8 mouse cellular contexts compared by ENCODE assay signal in the genomic region with DNA sequence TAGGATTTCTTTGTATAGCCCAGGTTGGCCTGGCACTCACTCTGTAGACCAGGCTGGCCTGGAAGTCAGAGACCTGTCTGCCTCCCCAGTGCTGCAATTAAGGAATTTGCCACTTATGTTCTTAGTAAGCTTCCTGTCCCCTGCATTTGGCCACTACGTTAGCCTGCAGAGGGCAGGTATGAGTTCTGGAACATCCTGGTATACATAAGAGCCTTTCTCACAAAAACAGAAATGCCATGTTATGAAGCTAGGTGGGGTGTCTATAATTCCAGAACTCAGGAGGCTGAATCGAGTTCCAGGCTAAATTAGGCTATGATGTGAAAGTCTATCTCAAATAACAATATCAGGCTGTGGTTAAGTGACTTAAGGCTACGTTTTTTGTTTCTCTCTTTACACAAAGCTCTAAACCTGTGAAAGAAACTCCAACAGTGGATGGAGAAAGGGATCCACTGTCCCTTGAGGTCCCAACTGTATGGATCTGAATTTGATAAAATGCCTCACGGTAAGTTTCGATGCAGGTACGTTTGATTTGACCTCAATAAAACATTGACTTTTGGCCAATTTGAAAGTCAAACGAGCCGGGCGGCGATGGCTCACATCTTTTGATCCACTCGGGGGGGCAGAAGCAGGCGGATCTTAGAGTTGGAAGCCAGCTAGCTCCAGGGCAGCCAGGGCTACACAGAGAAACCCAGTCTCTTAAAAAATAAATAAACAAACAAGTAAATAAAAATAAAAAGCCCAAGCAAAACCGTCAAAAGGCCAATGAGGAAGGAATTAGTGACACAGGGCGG. TPM values are rescaled to one million over a fixed set of nuclear protein-coding genes. Genes with fewer than 3 reads are reported as not detected.
A peak's percentile ranks its signal among the peaks of the same experiment; 100 is the strongest.
DNase-seq lines count a peak whose midpoint lies in the region; ATAC-seq and TF ChIP-seq lines count a peak whose summit lies in the region.

No protein-coding gene starts in this region.

- TF ChIP-seq CTCF in lung, postnatal 0 days (IDR thresholded peaks at IDR 0.05) = peak; percentile 61

- H3K9me3 ChIP-seq in heart, embryonic 13.5 days = no peaks in the 10 kb centered on the region
- H3K9me3 ChIP-seq in embryonic facial prominence, embryonic 12.5 days = no peaks in the 10 kb centered on the region
- no peaks in the 10 kb centered on the region for H3K9me3 ChIP-seq in intestine, embryonic 14.5 days (ENCODE audit: control insufficient read depth, low read length)
- no peaks in the 10 kb centered on the region for H3K9me3 ChIP-seq in lung, postnatal 0 days (ENCODE audit: low read length)

- H3K4me3 ChIP-seq in heart, embryonic 13.5 days = peak overlapping the region; percentile 92
- peak overlapping the region; percentile 76 for H3K4me3 ChIP-seq in embryonic facial prominence, embryonic 12.5 days
- peak overlapping the region; percentile 84 for H3K4me3 ChIP-seq in intestine, embryonic 14.5 days (ENCODE audit: low read depth, low read length)
- peak overlapping the region; percentile 77 for H3K4me3 ChIP-seq in lung, postnatal 0 days (ENCODE audit: low read depth, low read length)

- no peak for DNase-seq in heart, adult 11 months
- DNase-seq in ES-CJ7 (ENCODE audit: low read depth, low spot score) = peak; percentile 15
- DNase-seq in intestine, embryonic 14.5 days (ENCODE audit: low spot score) = no peak
- peak; percentile 65 for DNase-seq in lung, postnatal 0 days (ENCODE audit: low spot score)
- peak; percentile 58 for DNase-seq in telencephalon, adult 2 months (ENCODE audit: low read depth, low spot score)
- no peak for DNase-seq in right cerebral cortex, postnatal 14 days

- H3K27ac ChIP-seq in heart, embryonic 13.5 days (replicated peaks) = peak overlapping the region; percentile 93
- peak overlapping the region; percentile 77; the same call in 1 of the 2 replicates for H3K27ac ChIP-seq in embryonic facial prominence, embryonic 12.5 days
- H3K27ac ChIP-seq in intestine, embryonic 14.5 days (ENCODE audit: low read depth) = peak overlapping the region; percentile 82
- peak overlapping the region; percentile 78 for H3K27ac ChIP-seq in lung, postnatal 0 days (ENCODE audit: low read length)

- no peaks in the 10 kb centered on the region for H3K27me3 ChIP-seq in heart, embryonic 13.5 days (replicated peaks)
- H3K27me3 ChIP-seq in embryonic facial prominence, embryonic 12.5 days = no peaks in the 10 kb centered on the region
- no peaks in the 10 kb centered on the region for H3K27me3 ChIP-seq in intestine, embryonic 14.5 days (replicated peaks; ENCODE audit: control insufficient read depth, insufficient read depth, low read length)
- H3K27me3 ChIP-seq in lung, postnatal 0 days (replicated peaks; ENCODE audit: insufficient read depth, low read length) = no peaks in the 10 kb centered on the region

- WGBS in heart, embryonic 13.5 days = 15% methylated on average over 14 of the region's 14 CpGs
- WGBS in embryonic facial prominence, embryonic 12.5 days = 14% methylated on average over 14 of the region's 14 CpGs
- WGBS in intestine, embryonic 14.5 days = 11% methylated on average over 14 of the region's 14 CpGs
- WGBS in lung, postnatal 0 days = 9% methylated on average over 14 of the region's 14 CpGs

- peaks cover 58% of the 10 kb centered on the region for H3K4me1 ChIP-seq in heart, embryonic 13.5 days
- peaks cover 12% of the 10 kb centered on the region; the same call in 1 of the 2 replicates for H3K4me1 ChIP-seq in embryonic facial prominence, embryonic 12.5 days
- peaks cover 15% of the 10 kb centered on the region for H3K4me1 ChIP-seq in intestine, embryonic 14.5 days (replicated peaks; ENCODE audit: control insufficient read depth, insufficient read depth, low read length)
- peaks cover 3% of the 10 kb centered on the region; the same call in 1 of the 2 replicates for H3K4me1 ChIP-seq in lung, postnatal 0 days (ENCODE audit: insufficient read depth, low read depth, low read length)

- no peak for TF ChIP-seq EP300 in lung, postnatal 0 days (IDR thresholded peaks at IDR 0.05)

- ATAC-seq in heart, embryonic 13.5 days (ENCODE audit: extremely low read depth, insufficient number of reproducible peaks, low FRiP score, low TSS enrichment) = no peak
- ATAC-seq in embryonic facial prominence, embryonic 12.5 days (ENCODE audit: insufficient number of reproducible peaks, insufficient read depth, low FRiP score, low TSS enrichment) = no peak; the same call in 1 of the 2 replicates
- no peak for ATAC-seq in intestine, embryonic 14.5 days (replicated peaks; ENCODE audit: low FRiP score, low TSS enrichment, low read depth)
- peak; percentile 25; the same call in 1 of the 2 replicates for ATAC-seq in lung, postnatal 0 days

- H3K4me2 ChIP-seq in heart, embryonic 13.5 days = peak overlapping the region; percentile 87
- peak overlapping the region; percentile 83 for H3K4me2 ChIP-seq in embryonic facial prominence, embryonic 12.5 days (replicated peaks)
- H3K4me2 ChIP-seq in intestine, embryonic 14.5 days (ENCODE audit: low read length) = peak overlapping the region; percentile 79
- peak overlapping the region; percentile 88 for H3K4me2 ChIP-seq in lung, postnatal 0 days (replicated peaks; ENCODE audit: low read depth, low read length)

- H3K36me3 ChIP-seq in heart, embryonic 13.5 days = peaks cover 29% of the 10 kb centered on the region
- H3K36me3 ChIP-seq in embryonic facial prominence, embryonic 12.5 days = peaks cover 17% of the 10 kb centered on the region
- peaks cover 17% of the 10 kb centered on the region for H3K36me3 ChIP-seq in intestine, embryonic 14.5 days (ENCODE audit: control insufficient read depth, insufficient read depth, low read length)
- peaks cover 11% of the 10 kb centered on the region for H3K36me3 ChIP-seq in lung, postnatal 0 days (ENCODE audit: insufficient read depth, low read length)

- H3K9ac ChIP-seq in heart, embryonic 13.5 days = peak overlapping the region; percentile 98
- H3K9ac ChIP-seq in embryonic facial prominence, embryonic 12.5 days = peak overlapping the region; percentile 87
- peak overlapping the region; percentile 90 for H3K9ac ChIP-seq in intestine, embryonic 14.5 days (ENCODE audit: low read length)
- H3K9ac ChIP-seq in lung, postnatal 0 days (replicated peaks; ENCODE audit: low read depth) = peak overlapping the region; percentile 97

RNA-seq across cellular contexts. Expression of a gene that starts 0.7 kb away (rescaled TPM):
- polyA plus RNA-seq in heart, embryonic 13.5 days (2015; fragmentation: Nextera tagmentation; extraction: Ambion mirVana) = 80.0 and 82.9 TPM in 2 replicates
- 113 and 116 TPM in 2 replicates for polyA plus RNA-seq in embryonic facial prominence, embryonic 12.5 days (2016; fragmentation: Nextera tagmentation; extraction: Ambion mirVana)
- 77.0 and 78.6 TPM in 2 replicates for polyA plus RNA-seq in intestine, embryonic 14.5 days (2014; fragmentation: Nextera tagmentation; extraction: Ambion mirVana)
- 50.5 and 52.9 TPM in 2 replicates for polyA plus RNA-seq in lung, postnatal 0 days (2015; fragmentation: Nextera tagmentation; extraction: Ambion mirVana)

RNA-seq across cellular contexts. Expression of a gene that starts 11.8 kb away (rescaled TPM):
- 47.3 and 49.3 TPM in 2 replicates for polyA plus RNA-seq in heart, embryonic 13.5 days (2015; fragmentation: Nextera tagmentation; extraction: Ambion mirVana)
- 21.7 and 25.5 TPM in 2 replicates for polyA plus RNA-seq in embryonic facial prominence, embryonic 12.5 days (2016; fragmentation: Nextera tagmentation; extraction: Ambion mirVana)
- 51.0 and 53.3 TPM in 2 replicates for polyA plus RNA-seq in intestine, embryonic 14.5 days (2014; fragmentation: Nextera tagmentation; extraction: Ambion mirVana)
- 110 and 113 TPM in 2 replicates for polyA plus RNA-seq in lung, postnatal 0 days (2015; fragmentation: Nextera tagmentation; extraction: Ambion mirVana)

RNA-seq across cellular contexts. Expression of a gene that starts 20.0 kb away (rescaled TPM):
- 0.24 and 0.33 TPM in 2 replicates for polyA plus RNA-seq in heart, embryonic 13.5 days (2015; fragmentation: Nextera tagmentation; extraction: Ambion mirVana)
- 1.3 and 1.7 TPM in 2 replicates for polyA plus RNA-seq in embryonic facial prominence, embryonic 12.5 days (2016; fragmentation: Nextera tagmentation; extraction: Ambion mirVana)
- polyA plus RNA-seq in intestine, embryonic 14.5 days (2014; fragmentation: Nextera tagmentation; extraction: Ambion mirVana) = 0.24 and 0.26 TPM in 2 replicates
- polyA plus RNA-seq in lung, postnatal 0 days (2015; fragmentation: Nextera tagmentation; extraction: Ambion mirVana) = 0.20 and 0.30 TPM in 2 replicates

RNA-seq across cellular contexts. Expression of a gene that starts 37.5 kb away (rescaled TPM):
- 0.44 and 0.47 TPM in 2 replicates for polyA plus RNA-seq in heart, embryonic 13.5 days (2015; fragmentation: Nextera tagmentation; extraction: Ambion mirVana)
- polyA plus RNA-seq in embryonic facial prominence, embryonic 12.5 days (2016; fragmentation: Nextera tagmentation; extraction: Ambion mirVana) = 0.14 TPM in 1 of 2 replicates, not detected in the other
- 0.26 TPM in 1 of 2 replicates, not detected in the other for polyA plus RNA-seq in intestine, embryonic 14.5 days (2014; fragmentation: Nextera tagmentation; extraction: Ambion mirVana)
- not detected in 2 replicates for polyA plus RNA-seq in lung, postnatal 0 days (2015; fragmentation: Nextera tagmentation; extraction: Ambion mirVana)

RNA-seq across cellular contexts. Expression of a gene that starts 45.5 kb away (rescaled TPM):
- polyA plus RNA-seq in heart, embryonic 13.5 days (2015; fragmentation: Nextera tagmentation; extraction: Ambion mirVana) = 31.8 and 34.0 TPM in 2 replicates
- 71.3 and 72.6 TPM in 2 replicates for polyA plus RNA-seq in embryonic facial prominence, embryonic 12.5 days (2016; fragmentation: Nextera tagmentation; extraction: Ambion mirVana)
- 42.0 and 61.0 TPM in 2 replicates for polyA plus RNA-seq in intestine, embryonic 14.5 days (2014; fragmentation: Nextera tagmentation; extraction: Ambion mirVana)
- 40.3 and 42.4 TPM in 2 replicates for polyA plus RNA-seq in lung, postnatal 0 days (2015; fragmentation: Nextera tagmentation; extraction: Ambion mirVana)

Comparison
In these comparisons a context has a peak if more than half of its experiments do, and no peak if none do; other contexts are left out.
1. DNase-seq: peak in ES-CJ7 (single experiment), lung, postnatal 0 days (single experiment) and telencephalon, adult 2 months (single experiment); none in heart, adult 11 months (single experiment), intestine, embryonic 14.5 days (single experiment) and right cerebral cortex, postnatal 14 days (single experiment).
2. Peak in every context shown above with its lines, with median percentiles within 50 percentile points of each other: H3K27ac ChIP-seq, H3K4me2 ChIP-seq, H3K4me3 ChIP-seq and H3K9ac ChIP-seq.